Mouse (Mus musculus): ENCODE measurements at regions not wholly inside any gene's neighbourhood (a gene's known extent, or its start where the extent isn't known, plus 50 kb on each side); places are given as distances from the start of the nearest gene placed in this dataset.

- Histone ChIP-seq H3K4me3 (ENCODE audit: low read depth, low read length) (no peak overlapping the region), H3K9ac (ENCODE audit: low read depth, low read length) (no peak overlapping the region), H3K27ac (ENCODE audit: low read depth, low read length) (no peak overlapping the region), H3K4me2 (replicated peaks; ENCODE audit: low read depth) (no peak overlapping the region), H3K4me1 (replicated peaks; ENCODE audit: control insufficient read depth, insufficient read depth, low read length) (no peaks in the 10 kb centered on the region), H3K36me3 (ENCODE audit: control insufficient read depth, insufficient read depth) (no peaks in the 10 kb centered on the region), H3K9me3 (ENCODE audit: control insufficient read depth) (no peaks in the 10 kb centered on the region), H3K27me3 (replicated peaks; ENCODE audit: control insufficient read depth, insufficient read depth, low read length) (no peaks in the 10 kb centered on the region)
- WGBS: 75% methylated on average over 3 of the region's 3 CpGs
- no peak for TF ChIP-seq CTCF (IDR thresholded peaks at IDR 0.05; ENCODE audit: low read depth)
- ATAC-seq: no peak
Measured at GRCm38 (mm10) chr12:74792036-74792435, 385.1 kb downstream of the Kcnh5 start.

- Histone ChIP-seq H3K27me3 (replicated peaks; ENCODE audit: control insufficient read depth, insufficient read depth, low read length) (no peaks in the 10 kb centered on the region), H3K4me2 (replicated peaks; ENCODE audit: low read depth) (no peak overlapping the region), H3K27ac (ENCODE audit: low read depth, low read length) (no peak overlapping the region), H3K4me1 (replicated peaks; ENCODE audit: control insufficient read depth, insufficient read depth, low read length) (no peaks in the 10 kb centered on the region), H3K9me3 (ENCODE audit: control insufficient read depth) (no peaks in the 10 kb centered on the region), H3K4me3 (ENCODE audit: low read depth, low read length) (no peak overlapping the region), H3K36me3 (ENCODE audit: control insufficient read depth, insufficient read depth) (no peaks in the 10 kb centered on the region), H3K9ac (ENCODE audit: low read depth, low read length) (no peak overlapping the region)
- no peak for TF ChIP-seq CTCF (IDR thresholded peaks at IDR 0.05; ENCODE audit: low read depth)
- WGBS: 68% methylated on average over 1 of the region's 1 CpGs
- ATAC-seq: no peak
Measured at GRCm38 (mm10) chr12:74762284-74762683, 414.8 kb downstream of the Kcnh5 start.

GRCm38 (mm10) chr12:74745051-74745450 is 428.9 kb upstream of the Gm11042 start:
- Histone ChIP-seq H3K4me2 (replicated peaks; ENCODE audit: low read depth) (no peak overlapping the region), H3K27me3 (replicated peaks; ENCODE audit: control insufficient read depth, insufficient read depth, low read length) (no peaks in the 10 kb centered on the region), H3K4me1 (replicated peaks; ENCODE audit: control insufficient read depth, insufficient read depth, low read length) (no peaks in the 10 kb centered on the region), H3K9me3 (ENCODE audit: control insufficient read depth) (no peaks in the 10 kb centered on the region), H3K36me3 (ENCODE audit: control insufficient read depth, insufficient read depth) (no peaks in the 10 kb centered on the region), H3K27ac (ENCODE audit: low read depth, low read length) (no peak overlapping the region), H3K4me3 (ENCODE audit: low read depth, low read length) (no peak overlapping the region), H3K9ac (ENCODE audit: low read depth, low read length) (no peak overlapping the region)
- ATAC-seq: no peak
- WGBS: 85% methylated on average over 1 of the region's 1 CpGs
- TF ChIP-seq CTCF (IDR thresholded peaks at IDR 0.05; ENCODE audit: low read depth): no peak

GRCm38 (mm10) chr12:74728866-74729265 is 412.7 kb upstream of the Gm11042 start:
- Histone ChIP-seq H3K4me1 (replicated peaks; ENCODE audit: control insufficient read depth, insufficient read depth, low read length) (no peaks in the 10 kb centered on the region), H3K4me3 (ENCODE audit: low read depth, low read length) (no peak overlapping the region), H3K9me3 (ENCODE audit: control insufficient read depth) (no peaks in the 10 kb centered on the region), H3K36me3 (ENCODE audit: control insufficient read depth, insufficient read depth) (no peaks in the 10 kb centered on the region), H3K27me3 (replicated peaks; ENCODE audit: control insufficient read depth, insufficient read depth, low read length) (no peaks in the 10 kb centered on the region), H3K27ac (ENCODE audit: low read depth, low read length) (no peak overlapping the region), H3K9ac (ENCODE audit: low read depth, low read length) (no peak overlapping the region), H3K4me2 (replicated peaks; ENCODE audit: low read depth) (no peak overlapping the region)
- ATAC-seq: no peak
- 91% methylated on average over 2 of the region's 2 CpGs for WGBS
- no peak for TF ChIP-seq CTCF (IDR thresholded peaks at IDR 0.05; ENCODE audit: low read depth)

- H3K27ac ChIP-seq (ENCODE audit: low read depth, low read length): no peak overlapping the region
- no peak overlapping the region for H3K4me3 ChIP-seq (ENCODE audit: low read depth, low read length)
- WGBS: 72% methylated on average over 3 of the region's 3 CpGs
- H3K9me3 ChIP-seq (ENCODE audit: control insufficient read depth): no peaks in the 10 kb centered on the region
- H3K4me1 ChIP-seq (replicated peaks; ENCODE audit: control insufficient read depth, insufficient read depth, low read length): no peaks in the 10 kb centered on the region
- no peaks in the 10 kb centered on the region for H3K27me3 ChIP-seq (replicated peaks; ENCODE audit: control insufficient read depth, insufficient read depth, low read length)
- TF ChIP-seq CTCF (IDR thresholded peaks at IDR 0.05; ENCODE audit: low read depth): no peak
- H3K4me2 ChIP-seq (replicated peaks; ENCODE audit: low read depth): no peak overlapping the region
- no peak overlapping the region for H3K9ac ChIP-seq (ENCODE audit: low read depth, low read length)
- no peak for ATAC-seq
- H3K36me3 ChIP-seq (ENCODE audit: control insufficient read depth, insufficient read depth): no peaks in the 10 kb centered on the region
Measured at GRCm38 (mm10) chr12:74679149-74679548, 363.0 kb upstream of the Gm11042 start.

GRCm38 (mm10) chr12:74677835-74678234 is 361.6 kb upstream of the Gm11042 start:
- TF ChIP-seq CTCF (IDR thresholded peaks at IDR 0.05; ENCODE audit: low read depth): no peak
- 92% methylated on average over 2 of the region's 2 CpGs for WGBS
- Histone ChIP-seq H3K9me3 (ENCODE audit: control insufficient read depth) (no peaks in the 10 kb centered on the region), H3K27ac (ENCODE audit: low read depth, low read length) (no peak overlapping the region), H3K36me3 (ENCODE audit: control insufficient read depth, insufficient read depth) (no peaks in the 10 kb centered on the region), H3K4me2 (replicated peaks; ENCODE audit: low read depth) (no peak overlapping the region), H3K4me1 (replicated peaks; ENCODE audit: control insufficient read depth, insufficient read depth, low read length) (no peaks in the 10 kb centered on the region), H3K27me3 (replicated peaks; ENCODE audit: control insufficient read depth, insufficient read depth, low read length) (no peaks in the 10 kb centered on the region), H3K9ac (ENCODE audit: low read depth, low read length) (no peak overlapping the region), H3K4me3 (ENCODE audit: low read depth, low read length) (no peak overlapping the region)
- ATAC-seq: no peak

GRCm38 (mm10) chr12:74658406-74658805 is 342.2 kb upstream of the Gm11042 start:
- Histone ChIP-seq H3K4me3 (ENCODE audit: low read depth, low read length) (no peak overlapping the region), H3K4me2 (replicated peaks; ENCODE audit: low read depth) (no peak overlapping the region), H3K9ac (ENCODE audit: low read depth, low read length) (no peak overlapping the region), H3K27me3 (replicated peaks; ENCODE audit: control insufficient read depth, insufficient read depth, low read length) (no peaks in the 10 kb centered on the region), H3K9me3 (ENCODE audit: control insufficient read depth) (no peaks in the 10 kb centered on the region), H3K4me1 (replicated peaks; ENCODE audit: control insufficient read depth, insufficient read depth, low read length) (no peaks in the 10 kb centered on the region), H3K36me3 (ENCODE audit: control insufficient read depth, insufficient read depth) (no peaks in the 10 kb centered on the region), H3K27ac (ENCODE audit: low read depth, low read length) (no peak overlapping the region)
- no peak for ATAC-seq
- TF ChIP-seq CTCF (IDR thresholded peaks at IDR 0.05; ENCODE audit: low read depth): no peak

Measured in intestine, postnatal 0 days (tissue).